Mouse (Mus musculus) induced T-regulatory cell, adult 2 months (primary cell): ENCODE data around the gene Lrrk2.
"Not testable (repeated sequence)": the region's sequence is repeated elsewhere in the genome, so short reads cannot be mapped to it uniquely, and the experiment has no call there.

ENCODE experiments used
- DNase-seq: peaks from one replicate; pipeline ENCODE4 v3.0.0-alpha.2; 2012; ENCODE audit warnings: low read depth

Gene Lrrk2

DNA sequence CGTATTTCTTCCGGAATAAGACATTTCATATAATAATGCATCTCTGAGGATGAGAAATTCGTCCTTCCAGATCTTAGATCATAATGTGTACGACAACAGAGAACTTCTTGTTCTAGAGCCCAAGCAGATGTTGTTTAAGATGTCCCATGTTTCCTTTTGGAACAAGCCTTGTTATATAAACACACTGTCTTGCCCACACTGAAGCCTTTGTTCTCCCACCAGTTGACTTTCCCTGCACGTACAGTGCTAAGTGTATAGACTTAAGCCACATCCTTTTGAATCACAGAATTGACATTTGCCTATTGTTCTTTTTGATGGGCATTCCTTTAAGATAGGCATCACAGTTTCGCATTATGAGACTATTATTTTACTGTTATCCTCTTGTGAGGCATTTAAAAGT is 162.3 kb downstream of the Lrrk2 start:
- DNase-seq = no peak

DNA sequence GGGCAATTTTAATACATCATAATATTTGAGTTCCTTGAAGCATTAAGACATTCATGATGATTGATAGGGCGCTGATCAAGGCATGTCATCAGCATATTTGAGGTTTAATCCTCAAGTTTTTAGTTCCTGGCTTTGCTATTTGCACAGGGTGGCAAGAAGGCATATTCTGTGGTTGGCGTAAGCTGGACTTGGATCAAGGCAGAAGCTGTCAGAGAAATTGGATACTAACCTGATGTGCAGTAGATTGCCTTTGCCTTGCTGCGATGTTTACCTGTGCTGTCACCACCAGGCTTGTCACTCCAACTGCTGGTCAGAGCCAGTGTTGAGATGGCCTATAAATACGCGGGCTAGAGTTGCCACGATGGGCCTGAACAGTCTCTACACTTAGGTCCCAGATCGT is 165.0 kb downstream of the Lrrk2 start, which contains the start of gene Smgc:
Smgc (plus strand) TSS at position 301 of the 400 bp plus-strand sequence.
- DNase-seq = no peak

DNA sequence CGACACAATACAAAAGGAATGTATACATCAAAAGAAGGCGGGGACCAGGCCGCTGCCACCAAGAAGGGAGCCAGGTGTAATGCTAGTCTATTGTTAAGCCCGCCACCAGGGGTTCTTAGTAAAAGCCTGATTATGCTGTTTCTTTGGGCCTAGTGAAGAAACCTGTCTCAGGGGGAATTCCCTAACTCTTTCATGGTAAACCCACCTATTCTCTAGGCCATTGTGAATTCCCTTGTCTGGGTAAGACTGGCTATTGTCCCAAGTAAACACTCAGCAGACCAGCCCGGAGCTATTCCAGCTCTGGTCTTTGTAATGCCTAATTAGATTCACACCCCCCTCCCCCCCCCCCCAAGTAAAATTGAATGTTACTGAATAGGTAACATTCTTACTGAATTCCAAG is 191.2 kb downstream of the Lrrk2 start:
- not testable (repeated sequence) for DNase-seq
